Mouse (Mus musculus) B cell, adult 2 months (primary cell): ENCODE data around the gene Foxd1.

Experiments used
- DNase-seq, 2 experiments: peaks; one replicate each; pipeline ENCODE4 v3.0.0; 2022

Gene Foxd1

GRCm38 (mm10) chr13:98390363-98390762 is 36.3 kb downstream of the Foxd1 start:
- DNase-seq, result no peak

DNA sequence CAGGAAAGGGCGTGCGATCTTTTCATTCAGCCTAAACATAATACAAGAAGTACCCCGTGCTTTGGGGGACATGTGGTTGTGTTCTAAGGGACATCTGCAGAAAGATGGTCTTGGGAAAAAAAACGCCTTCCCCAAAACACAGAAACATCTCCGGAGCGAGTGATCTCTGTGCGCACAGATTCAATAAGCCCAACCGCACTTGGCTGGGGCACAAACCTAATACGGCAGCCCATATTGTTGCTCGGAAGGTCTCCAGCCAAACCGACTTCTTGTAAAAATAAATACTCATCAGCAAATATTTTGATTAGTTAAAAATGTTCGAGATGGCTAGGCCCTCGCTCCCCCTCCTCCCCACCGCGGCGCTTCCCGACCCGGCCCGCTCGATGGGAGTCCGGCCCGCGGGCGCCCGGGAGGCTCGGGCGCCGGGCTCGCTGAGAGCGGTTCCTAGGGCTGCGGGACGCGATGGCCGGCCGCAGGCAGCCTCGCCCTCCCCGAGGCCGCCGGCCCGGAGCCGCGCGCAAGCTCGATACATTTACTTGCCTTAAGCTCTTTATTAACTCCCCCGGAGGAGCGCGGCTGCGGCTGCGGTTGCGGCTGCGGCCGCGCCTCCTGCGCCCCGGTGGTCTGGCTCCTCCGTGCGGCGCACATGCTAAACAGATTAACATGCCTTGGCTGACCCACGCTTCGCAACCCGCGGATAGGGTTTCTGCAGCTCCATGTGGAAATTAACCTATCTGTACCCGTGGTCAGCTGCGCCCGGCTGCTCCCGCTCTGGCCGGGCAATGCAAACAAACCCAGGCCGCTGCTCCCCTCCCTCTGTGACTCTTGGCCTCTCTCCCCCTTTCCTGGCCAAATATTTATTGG is 37.0 kb downstream of the Foxd1 start:
- DNase-seq, result no peak

GRCm38 (mm10) chr13:98391635-98391990 is 37.6 kb downstream of the Foxd1 start:
- DNase-seq, result no peak

DNA sequence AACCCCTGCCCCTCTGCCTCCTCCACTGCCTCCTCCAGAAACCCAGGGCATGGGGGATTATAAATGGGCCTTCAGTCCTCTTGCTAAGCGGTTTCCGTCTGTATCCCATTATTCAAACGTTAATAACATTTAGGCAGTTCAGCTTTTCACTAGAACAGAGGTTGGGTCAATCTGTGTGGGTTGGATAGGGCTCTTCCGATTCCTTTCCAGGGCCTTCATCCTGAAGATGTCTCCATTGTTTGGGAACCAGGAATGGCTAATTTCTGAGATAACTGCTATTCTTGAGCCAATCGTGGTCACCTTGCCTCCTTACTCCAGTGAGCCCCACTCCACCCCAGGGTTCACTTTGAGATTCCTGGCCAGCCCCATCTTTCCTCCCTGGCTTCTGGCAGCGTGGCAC is 38.0 kb downstream of the Foxd1 start:
- no peak for DNase-seq

DNA sequence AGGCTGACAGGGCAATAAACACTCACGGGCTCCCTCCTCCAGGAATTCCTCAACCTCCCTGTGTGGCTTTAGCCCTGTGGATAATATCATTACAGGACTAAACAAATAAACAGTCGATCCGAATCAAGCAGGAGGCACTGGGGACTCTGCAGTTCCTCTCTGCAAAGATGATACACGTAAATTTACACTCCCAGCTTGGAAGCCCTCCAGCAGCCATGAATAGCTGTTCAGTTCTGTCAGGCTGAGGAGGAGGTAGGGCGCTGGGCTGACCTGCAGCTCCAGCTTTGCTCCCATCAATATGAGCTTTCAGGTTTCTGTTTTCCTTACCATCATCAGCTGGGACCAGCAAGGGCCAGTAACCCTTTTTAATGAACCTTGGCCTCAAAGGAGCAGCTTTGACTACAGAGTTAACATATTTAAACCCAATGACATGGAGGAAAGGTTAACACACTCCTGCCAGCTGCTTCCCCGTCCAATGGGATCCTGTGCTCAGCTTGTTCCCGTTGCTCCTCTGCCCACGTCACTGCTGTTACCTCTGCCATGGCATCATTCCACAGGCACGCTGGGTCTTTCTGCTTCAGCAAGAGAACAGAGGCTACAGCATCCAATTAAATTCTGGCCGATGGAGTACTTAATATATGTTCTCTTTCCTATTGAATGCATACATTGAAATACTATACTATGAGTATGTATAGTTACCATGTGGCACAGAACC is 39.5 kb downstream of the Foxd1 start:
- no peak for DNase-seq
